Mouse (Mus musculus) neutrophil, adult 83 days (primary cell): Measurements from ENCODE around the gene Eif5b. TPM values are rescaled to one million over a fixed set of nuclear protein-coding genes. Genes with fewer than 3 reads are reported as not detected.

Experiments
- total RNA-seq, 2 experiments: library from RNA; stranded (reverse); gene quantifications; one replicate each; pipeline ENCODE4 v1.2.4; 2023

Eif5b gene
- total RNA-seq: 10 to 100 TPM; 17.9 to 20.1 TPM

DNA sequence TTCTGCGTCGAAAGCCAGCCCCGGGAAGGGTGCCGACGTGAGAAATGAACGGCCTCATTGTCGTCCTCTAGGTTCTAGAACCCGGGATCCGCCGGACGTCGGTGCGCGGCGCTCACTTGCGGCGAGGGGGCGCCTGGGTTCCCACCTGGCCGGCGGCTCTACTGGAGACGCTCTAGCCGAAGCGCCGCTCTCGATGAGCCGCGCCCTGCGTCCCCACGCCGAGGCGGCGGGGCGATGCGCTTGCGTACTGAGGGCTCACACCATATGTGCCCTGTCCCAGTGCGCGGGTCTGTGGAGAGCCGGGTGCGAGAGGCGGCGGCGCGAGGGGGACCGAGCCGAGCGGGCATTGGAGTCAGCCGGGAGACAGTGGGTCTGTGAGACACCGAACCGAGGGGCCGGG, at the start of gene Eif5b, which contains the start of gene Txndc9:
Eif5b (plus strand) TSS at position 144 of the 400 bp plus-strand sequence.
Txndc9 (minus strand) TSS at position 27 of the 400 bp plus-strand sequence.

DNA sequence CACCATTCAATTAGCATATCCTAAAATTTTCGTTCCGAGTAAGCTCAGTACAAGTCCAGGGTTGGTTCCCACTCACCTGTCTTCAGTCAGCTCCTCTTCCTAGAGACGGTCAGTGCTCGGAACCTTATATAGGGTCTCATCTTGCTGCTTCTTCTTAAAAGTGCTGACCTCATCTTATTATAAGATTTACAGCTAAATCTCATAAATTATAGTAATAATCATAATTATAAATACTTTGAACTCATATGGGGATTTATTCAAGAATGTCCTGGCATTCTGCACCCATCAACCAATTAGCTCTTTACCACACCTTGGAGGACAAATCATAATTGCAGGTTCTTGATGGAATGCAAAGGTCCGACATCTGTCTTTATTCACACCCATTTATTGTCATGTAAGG, 40.2 kb upstream of the Eif5b start, which contains the start of gene Lyg1:
Lyg1 (minus strand) TSS at position 101 of the 400 bp plus-strand sequence.

Other genes with a start within 250 kb of the Eif5b start
- gene Tsga10, start 131.6 kb upstream of the Eif5b start, total RNA-seq: 1 to 10 TPM; 6.6 to 6.7 TPM
- gene Lipt1, start 126.3 kb upstream of the Eif5b start, total RNA-seq: under 1 TPM in 1 of 2 experiments, not detected in 1; 0.61 TPM
- gene Mitd1, start 107.6 kb upstream of the Eif5b start, total RNA-seq: 10 to 100 TPM in 1 of 2 experiments, 1 to 10 TPM in 1; 9.2 to 12.7 TPM
- 10 to 100 TPM; 72.6 to 78.0 TPM for gene Mrpl30, start 107.5 kb upstream of the Eif5b start, total RNA-seq
- not detected for gene Lyg2, start 81.5 kb upstream of the Eif5b start, total RNA-seq
- not detected for gene Lyg1, start 40.3 kb upstream of the Eif5b start, total RNA-seq
- gene Txndc9, start 117 bp upstream of the Eif5b start, total RNA-seq: 10 to 100 TPM; 42.7 to 42.9 TPM
- gene Rev1, start 131.8 kb downstream of the Eif5b start, total RNA-seq: 10 to 100 TPM; 30.1 to 35.6 TPM